Comparison of ENCODE assay signal across 27 mouse cellular contexts in the genomic region with DNA sequence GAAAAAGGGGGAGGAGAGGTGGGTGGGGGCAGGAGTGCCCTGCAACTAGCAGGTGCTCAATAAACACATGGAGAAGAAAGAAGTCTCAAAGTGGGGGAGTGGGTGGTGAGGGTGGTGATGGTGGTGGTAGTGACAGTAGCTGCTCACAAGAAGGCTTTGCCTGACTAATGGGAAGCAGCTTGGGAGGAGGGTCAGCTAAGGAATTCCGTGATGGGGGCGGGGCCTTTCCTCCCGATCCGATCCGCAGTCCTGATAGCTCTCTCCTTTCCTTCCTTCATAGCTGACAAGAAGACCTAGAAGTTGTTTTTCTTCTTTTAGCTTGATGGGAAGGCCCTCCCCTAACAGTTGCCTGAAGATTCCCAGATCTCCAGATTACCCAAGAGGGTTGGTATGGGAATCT. TPM values are rescaled to one million over a fixed set of nuclear protein-coding genes. Genes with fewer than 3 reads are reported as not detected.
DNase-seq lines count a peak whose midpoint lies in the region; ATAC-seq and TF ChIP-seq lines count a peak whose summit lies in the region.
"Had no signal": no experiment of that assay in that cellular context is flagged by ENCODE, and none has a peak within 500 bp of the region (broad histone marks: within the 10 kb centered on the region; RNA-seq: fewer than 3 reads in every experiment).

No protein-coding gene starts in this region.

- ATAC-seq in midbrain, embryonic 11.5 days (ENCODE audit: low FRiP score), result no peak
- ATAC-seq in midbrain, embryonic 16.5 days, result no peak
- ATAC-seq in embryonic facial prominence, embryonic 15.5 days (ENCODE audit: insufficient number of reproducible peaks, low FRiP score, low TSS enrichment, low read depth), result no peak
- ATAC-seq: forebrain, embryonic 15.5 days; hindbrain, postnatal 0 days; intestine, embryonic 15.5 days; midbrain, embryonic 15.5 days had no signal

- H3K27me3 ChIP-seq in kidney, adult 2 months (replicated peaks; ENCODE audit: control insufficient read depth, insufficient read depth, low read length), result no peaks in the 10 kb centered on the region
- peaks cover 2% of the 10 kb centered on the region; the same call in 1 of the 2 replicates for H3K27me3 ChIP-seq in midbrain, embryonic 11.5 days (ENCODE audit: control insufficient read depth, insufficient read depth, low read length)
- H3K27me3 ChIP-seq in midbrain, embryonic 16.5 days (ENCODE audit: control insufficient read depth, insufficient read depth, low read depth, low read length), result no peaks in the 10 kb centered on the region
- peaks cover 10% of the 10 kb centered on the region; the same call in 1 of the 2 replicates for H3K27me3 ChIP-seq in embryonic facial prominence, embryonic 15.5 days
- H3K27me3 ChIP-seq: forebrain, embryonic 15.5 days; midbrain, embryonic 15.5 days had no signal

- H3K4me2 ChIP-seq in midbrain, embryonic 11.5 days, result no peak overlapping the region
- H3K4me2 ChIP-seq in midbrain, embryonic 16.5 days (ENCODE audit: low read length), result no peak overlapping the region
- H3K4me2 ChIP-seq in embryonic facial prominence, embryonic 15.5 days (replicated peaks), result no peak overlapping the region
- H3K4me2 ChIP-seq: forebrain, embryonic 15.5 days; intestine, embryonic 15.5 days; limb, embryonic 13.5 days; liver, embryonic 11.5 days; midbrain, embryonic 15.5 days had no signal

- H3K9ac ChIP-seq in midbrain, embryonic 11.5 days (ENCODE audit: low read length), result no peak overlapping the region
- no peak overlapping the region for H3K9ac ChIP-seq in midbrain, embryonic 16.5 days (ENCODE audit: low read depth, low read length)
- no peak overlapping the region for H3K9ac ChIP-seq in embryonic facial prominence, embryonic 15.5 days
- H3K9ac ChIP-seq: forebrain, embryonic 15.5 days; intestine, embryonic 15.5 days; limb, embryonic 13.5 days; midbrain, embryonic 15.5 days had no signal

- WGBS in kidney, adult 2 months, result 12% methylated on average over 5 of the region's 5 CpGs
- WGBS in midbrain, embryonic 11.5 days, result 3% methylated on average over 5 of the region's 5 CpGs
- 14% methylated on average over 5 of the region's 5 CpGs for WGBS in midbrain, embryonic 16.5 days
- 4% methylated on average over 5 of the region's 5 CpGs for WGBS in embryonic facial prominence, embryonic 15.5 days

- no peaks in the 10 kb centered on the region for H3K9me3 ChIP-seq in midbrain, embryonic 11.5 days (ENCODE audit: control insufficient read depth, low read length)
- H3K9me3 ChIP-seq in midbrain, embryonic 16.5 days (replicated peaks; ENCODE audit: control insufficient read depth, low read length, poor library complexity, severe bottlenecking), result no peaks in the 10 kb centered on the region
- H3K9me3 ChIP-seq in embryonic facial prominence, embryonic 15.5 days (replicated peaks), result no peaks in the 10 kb centered on the region
- H3K9me3 ChIP-seq: forebrain, embryonic 10.5 days; forebrain, embryonic 15.5 days; hindbrain, embryonic 10.5 days; intestine, embryonic 15.5 days; limb, embryonic 13.5 days; midbrain, embryonic 15.5 days had no signal

- H3K36me3 ChIP-seq in kidney, adult 2 months (ENCODE audit: control insufficient read depth, insufficient read depth, low read length), result no peaks in the 10 kb centered on the region
- H3K36me3 ChIP-seq in midbrain, embryonic 11.5 days (ENCODE audit: control insufficient read depth, insufficient read depth, low read length), result no peaks in the 10 kb centered on the region
- H3K36me3 ChIP-seq in midbrain, embryonic 16.5 days (ENCODE audit: control insufficient read depth, insufficient read depth, low read length), result no peaks in the 10 kb centered on the region
- H3K36me3 ChIP-seq in embryonic facial prominence, embryonic 15.5 days, result no peaks in the 10 kb centered on the region
- H3K36me3 ChIP-seq: forebrain, embryonic 10.5 days; forebrain, embryonic 15.5 days; hindbrain, embryonic 10.5 days; intestine, embryonic 15.5 days; limb, embryonic 13.5 days; midbrain, embryonic 15.5 days had no signal

- peak; percentile 25 for DNase-seq in kidney, adult 2 months
- no peak for DNase-seq in kidney, adult 11 months
- peak; percentile 85 for DNase-seq in midbrain, embryonic 11.5 days (ENCODE audit: low spot score, missing footprints)
- DNase-seq in embryo, embryonic 11 days, result peak; percentile 55
- no peak for DNase-seq in natural killer cell, adult 2 months (ENCODE audit: low spot score in 2 of 2)
- DNase-seq: adrenal gland, postnatal 10 days; B cell, adult 2 months; cerebellum, adult 8-10 months; cerebellum, postnatal 25 days; heart, postnatal 14 days; thymus, postnatal 4 days had no signal

- TF ChIP-seq POLR2A in kidney, adult 2 months (IDR thresholded peaks at IDR 0.05; ENCODE audit: low read depth, low read length), result no peak

- no peak overlapping the region for H3K4me3 ChIP-seq in kidney, adult 2 months (ENCODE audit: insufficient read depth, low read depth, low read length)
- H3K4me3 ChIP-seq in midbrain, embryonic 11.5 days (ENCODE audit: low read depth, low read length), result no peak overlapping the region
- no peak overlapping the region for H3K4me3 ChIP-seq in midbrain, embryonic 16.5 days (ENCODE audit: low read depth, low read length)
- no peak overlapping the region for H3K4me3 ChIP-seq in embryonic facial prominence, embryonic 15.5 days (replicated peaks)
- H3K4me3 ChIP-seq: forebrain, embryonic 10.5 days; forebrain, embryonic 15.5 days; hindbrain, embryonic 10.5 days; intestine, embryonic 15.5 days; limb, embryonic 13.5 days; midbrain, embryonic 15.5 days had no signal

- no peaks in the 10 kb centered on the region for H3K4me1 ChIP-seq in kidney, adult 2 months (ENCODE audit: control insufficient read depth, insufficient read depth, low read length)
- H3K4me1 ChIP-seq in midbrain, embryonic 11.5 days (ENCODE audit: control insufficient read depth, insufficient read depth, low read length), result peaks cover 20% of the 10 kb centered on the region
- peaks cover 23% of the 10 kb centered on the region for H3K4me1 ChIP-seq in midbrain, embryonic 16.5 days (ENCODE audit: control insufficient read depth, insufficient read depth, low read length)
- peaks cover 42% of the 10 kb centered on the region for H3K4me1 ChIP-seq in embryonic facial prominence, embryonic 15.5 days

- no peak overlapping the region for H3K27ac ChIP-seq in kidney, adult 2 months (ENCODE audit: insufficient read depth, low read depth, low read length)
- H3K27ac ChIP-seq in midbrain, embryonic 11.5 days (ENCODE audit: low read depth, low read length), result no peak overlapping the region
- no peak overlapping the region for H3K27ac ChIP-seq in midbrain, embryonic 16.5 days (ENCODE audit: low read length)
- 0 out of 2 replicates have a peak overlapping the region, but pooled peaks have one; percentile 12 for H3K27ac ChIP-seq in embryonic facial prominence, embryonic 15.5 days (replicated peaks)
- H3K27ac ChIP-seq: forebrain, embryonic 15.5 days; hindbrain, embryonic 10.5 days; hindbrain, postnatal 0 days; intestine, embryonic 15.5 days; limb, embryonic 13.5 days; midbrain, embryonic 15.5 days had no signal

- TF ChIP-seq CTCF in kidney, adult 2 months (conservative IDR thresholded peaks at IDR 0.05; ENCODE audit: insufficient read depth, insufficient read length, low read depth, low read length), result no peak

RNA-seq across cellular contexts. Expression of a gene that starts 4.9 kb away (rescaled TPM):
- polyA plus RNA-seq in kidney, adult 2 months (2012; rRNA removed), result 125 and 126 TPM in 2 replicates
- 55.2 and 57.9 TPM in 2 replicates for polyA plus RNA-seq in midbrain, embryonic 11.5 days (2014; fragmentation: Nextera tagmentation; extraction: Ambion mirVana)
- polyA plus RNA-seq in midbrain, embryonic 16.5 days (2015; fragmentation: Nextera tagmentation; extraction: Ambion mirVana), result 31.5 and 36.3 TPM in 2 replicates
- 407 and 429 TPM in 2 replicates for polyA plus RNA-seq in embryonic facial prominence, embryonic 15.5 days (2015; fragmentation: Nextera tagmentation; extraction: Ambion mirVana)

RNA-seq across cellular contexts. Expression of a gene that starts 7.8 kb away (rescaled TPM):
- 15.4 and 15.9 TPM in 2 replicates for polyA plus RNA-seq in kidney, adult 2 months (2012; rRNA removed)
- polyA plus RNA-seq in midbrain, embryonic 11.5 days (2014; fragmentation: Nextera tagmentation; extraction: Ambion mirVana), result 25.7 and 33.8 TPM in 2 replicates
- 28.1 and 28.3 TPM in 2 replicates for polyA plus RNA-seq in midbrain, embryonic 16.5 days (2015; fragmentation: Nextera tagmentation; extraction: Ambion mirVana)
- 16.2 and 19.0 TPM in 2 replicates for polyA plus RNA-seq in embryonic facial prominence, embryonic 15.5 days (2015; fragmentation: Nextera tagmentation; extraction: Ambion mirVana)

RNA-seq across cellular contexts. Expression of a gene that starts 8.7 kb away (rescaled TPM):
- polyA plus RNA-seq in kidney, adult 2 months (2012; rRNA removed), result 57.0 and 62.2 TPM in 2 replicates
- polyA plus RNA-seq in midbrain, embryonic 11.5 days (2014; fragmentation: Nextera tagmentation; extraction: Ambion mirVana), result 69.3 and 85.9 TPM in 2 replicates
- polyA plus RNA-seq in midbrain, embryonic 16.5 days (2015; fragmentation: Nextera tagmentation; extraction: Ambion mirVana), result 52.3 and 52.4 TPM in 2 replicates
- 70.0 and 79.8 TPM in 2 replicates for polyA plus RNA-seq in embryonic facial prominence, embryonic 15.5 days (2015; fragmentation: Nextera tagmentation; extraction: Ambion mirVana)

RNA-seq across cellular contexts. Expression of a gene that starts 18.3 kb away (rescaled TPM):
- polyA plus RNA-seq in kidney, adult 2 months (2012; rRNA removed), result 76.0 and 92.6 TPM in 2 replicates
- polyA plus RNA-seq in midbrain, embryonic 11.5 days (2014; fragmentation: Nextera tagmentation; extraction: Ambion mirVana), result 154 and 155 TPM in 2 replicates
- polyA plus RNA-seq in midbrain, embryonic 16.5 days (2015; fragmentation: Nextera tagmentation; extraction: Ambion mirVana), result 295 and 313 TPM in 2 replicates
- 139 and 146 TPM in 2 replicates for polyA plus RNA-seq in embryonic facial prominence, embryonic 15.5 days (2015; fragmentation: Nextera tagmentation; extraction: Ambion mirVana)

RNA-seq across cellular contexts. Expression of a gene that starts 26.3 kb away (rescaled TPM):
- polyA plus RNA-seq in kidney, adult 2 months (2012; rRNA removed), result not detected in 2 replicates
- 0.72 and 1.8 TPM in 2 replicates for polyA plus RNA-seq in midbrain, embryonic 11.5 days (2014; fragmentation: Nextera tagmentation; extraction: Ambion mirVana)
- 0.58 and 1.2 TPM in 2 replicates for polyA plus RNA-seq in midbrain, embryonic 16.5 days (2015; fragmentation: Nextera tagmentation; extraction: Ambion mirVana)
- 0.12 and 0.16 TPM in 2 replicates for polyA plus RNA-seq in embryonic facial prominence, embryonic 15.5 days (2015; fragmentation: Nextera tagmentation; extraction: Ambion mirVana)
- polyA plus RNA-seq: gonadal fat pad, adult 2 months; heart, embryonic 14.5 days; intestine, embryonic 15.5 days; liver, embryonic 11.5 days; liver, embryonic 16.5 days; lung, embryonic 16.5 days; stomach, embryonic 14.5 days; thymus, postnatal 0 days had no signal

Comparison
In these comparisons a context has a peak if more than half of its experiments do, and no peak if none do; other contexts are left out.
1. DNase-seq: peak in kidney, adult 2 months (single experiment), midbrain, embryonic 11.5 days (single experiment) and embryo, embryonic 11 days (single experiment); none in kidney, adult 11 months (single experiment) and natural killer cell, adult 2 months (0 of 2).